Mouse (Mus musculus): ENCODE data around the gene Vmn1r1.
"Not testable (repeated sequence)": the region's sequence is repeated elsewhere in the genome, so short reads cannot be mapped to it uniquely, and the experiment has no call there.

Vmn1r1 gene

DNA sequence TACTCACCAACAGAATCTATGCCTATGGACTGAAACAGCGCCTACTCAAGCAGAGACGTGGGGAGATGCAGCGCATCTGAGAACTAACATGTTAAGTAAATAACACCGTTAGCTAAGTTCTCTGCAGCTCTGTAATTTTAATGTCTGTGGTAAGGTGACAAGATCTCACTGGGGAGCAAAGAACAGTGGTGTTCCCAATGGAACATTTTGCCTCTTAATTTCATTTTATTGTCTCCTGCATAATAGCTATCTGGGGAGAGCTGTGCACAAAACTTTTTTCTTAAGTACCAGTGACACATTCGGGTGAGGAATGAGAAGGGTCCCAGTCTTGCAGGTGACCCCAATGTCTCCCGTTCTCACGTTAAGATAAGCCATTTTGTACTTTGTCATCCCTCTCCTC is at the start of gene Vmn1r1:
Gene Vmn1r1 (minus strand): TSS at position 101 of the 400 bp plus-strand sequence.
- no peak for DNase-seq (ENCODE audit: low spot score)

DNA sequence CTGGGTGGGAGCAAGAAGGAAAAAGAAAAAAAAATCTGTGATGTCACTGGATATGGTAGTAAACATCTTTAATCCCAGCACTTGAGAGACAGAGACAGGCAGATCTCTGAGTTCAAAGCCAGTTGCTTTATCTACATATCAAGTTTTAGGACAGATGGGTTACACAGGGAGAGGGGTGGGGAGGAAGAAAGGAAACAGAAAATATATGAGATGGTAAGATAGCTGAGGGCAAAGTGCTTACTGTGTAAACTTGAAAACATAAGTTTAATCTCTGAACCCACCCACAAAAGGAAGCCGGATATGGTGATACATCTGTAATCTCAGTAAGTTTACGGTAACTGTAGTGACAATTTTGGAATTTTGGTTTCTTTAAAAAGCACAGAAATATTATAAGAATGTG is 46.0 kb upstream of the Vmn1r1 start:
- DNase-seq (ENCODE audit: low spot score) = no peak

DNA sequence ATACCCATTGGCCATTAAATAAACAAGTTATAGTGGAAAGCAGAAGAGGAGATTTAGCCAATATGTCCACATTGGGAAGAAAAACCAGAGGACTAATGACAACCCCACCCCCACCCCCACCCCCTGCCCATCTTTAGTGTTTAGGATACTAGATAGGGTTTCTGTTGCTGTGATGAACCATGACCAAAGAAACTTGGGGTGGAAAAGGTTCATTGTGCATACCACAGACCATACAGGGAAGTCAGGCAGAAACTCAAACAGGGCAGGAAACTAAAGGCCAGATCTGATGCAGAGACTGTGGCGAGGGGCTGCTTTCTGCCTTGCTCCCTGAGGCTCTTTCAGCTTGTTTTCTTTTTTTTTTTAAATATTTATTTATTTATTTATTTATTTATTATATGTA is 28.3 kb upstream of the Vmn1r1 start:
- DNase-seq (ENCODE audit: low spot score) = no peak

DNA sequence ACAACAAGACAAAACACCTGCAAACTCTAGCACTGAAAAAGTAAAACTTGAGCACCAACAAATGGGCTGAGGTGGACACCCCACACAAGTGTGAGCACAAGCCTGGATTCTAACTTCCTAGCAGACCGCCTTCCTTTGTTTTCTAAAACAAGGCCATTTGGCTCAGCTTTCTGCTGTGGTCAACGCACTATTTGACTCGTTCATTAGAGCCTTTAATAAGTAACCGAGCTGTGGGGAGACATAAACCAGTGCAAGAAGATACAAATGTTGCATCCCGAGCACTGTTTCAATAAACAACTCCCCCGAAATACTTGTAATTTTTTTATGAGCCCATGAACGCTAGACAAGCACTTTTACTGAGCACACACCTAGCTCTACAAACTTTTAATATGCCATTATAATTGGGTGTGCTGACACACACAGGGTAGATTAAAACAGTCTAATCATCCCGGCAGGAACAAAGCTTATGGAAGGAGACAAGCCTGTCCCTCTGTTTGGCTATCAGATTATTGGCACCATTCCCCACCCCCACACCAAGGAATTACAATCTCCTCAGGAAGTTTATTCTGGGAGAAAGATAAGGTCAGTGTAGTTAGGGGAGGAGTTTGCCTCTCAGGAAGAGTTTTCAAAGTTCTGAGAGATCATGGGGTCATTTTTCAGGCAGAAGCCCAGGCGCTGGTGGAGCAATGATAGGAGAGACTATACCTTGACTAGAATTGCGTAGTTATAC is 27.7 kb upstream of the Vmn1r1 start:
- no peak for DNase-seq (ENCODE audit: low spot score)

DNA sequence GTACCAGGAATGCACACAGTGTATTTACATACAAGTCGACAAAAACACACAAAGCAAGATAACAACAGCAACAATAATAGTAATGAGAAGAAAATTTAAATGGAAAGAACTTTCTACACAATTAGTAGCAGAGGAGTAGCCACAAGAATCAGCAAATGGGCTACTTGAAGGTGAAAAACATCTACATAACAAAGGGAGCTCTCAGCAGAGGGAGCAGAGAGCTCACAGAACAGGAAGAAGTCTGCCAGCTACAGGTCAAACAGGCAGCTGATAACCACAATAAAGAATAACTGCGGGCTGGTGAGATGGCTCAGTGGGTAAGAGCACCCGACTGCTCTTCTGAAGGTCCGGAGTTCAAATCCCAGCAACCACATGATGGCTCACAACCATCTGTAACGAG is 26.9 kb upstream of the Vmn1r1 start:
- no peak for DNase-seq (ENCODE audit: low spot score)

DNA sequence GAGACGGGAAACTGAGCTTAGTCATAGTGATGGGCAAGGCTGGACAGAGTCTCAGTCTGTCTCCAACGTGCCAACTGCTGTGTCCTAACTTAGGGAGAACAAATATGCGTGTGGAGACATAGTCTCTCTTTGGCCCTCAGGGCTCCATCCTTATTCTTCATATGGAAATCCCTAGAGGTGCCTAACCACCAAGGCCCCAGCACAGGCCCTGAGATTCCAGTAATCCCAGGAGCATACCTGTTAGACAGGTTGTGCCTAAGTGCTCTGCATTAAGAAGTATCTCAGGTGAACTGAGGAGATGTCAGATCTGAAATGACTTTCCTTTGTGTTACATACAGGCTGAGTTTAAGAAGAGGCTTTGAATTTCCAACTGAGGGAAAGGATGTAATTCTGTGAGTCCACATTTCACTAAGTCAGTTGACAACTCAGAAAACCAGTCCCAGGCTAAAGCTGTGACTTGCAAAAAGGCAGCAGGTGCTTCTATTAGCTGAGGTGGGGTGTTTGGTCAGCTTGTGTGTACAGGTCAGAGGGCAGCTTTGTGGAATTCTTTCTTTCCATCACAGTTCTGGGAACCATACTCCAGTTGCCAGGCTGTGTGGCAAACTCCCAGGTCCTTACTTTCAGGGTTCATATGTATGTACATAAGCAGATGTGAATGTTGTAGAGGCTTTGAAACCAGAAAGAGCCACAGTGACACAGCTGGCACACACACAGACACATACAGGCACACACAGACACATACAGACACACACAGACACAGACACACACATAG is 25.6 kb upstream of the Vmn1r1 start:
- no peak for DNase-seq (ENCODE audit: low spot score)

DNA sequence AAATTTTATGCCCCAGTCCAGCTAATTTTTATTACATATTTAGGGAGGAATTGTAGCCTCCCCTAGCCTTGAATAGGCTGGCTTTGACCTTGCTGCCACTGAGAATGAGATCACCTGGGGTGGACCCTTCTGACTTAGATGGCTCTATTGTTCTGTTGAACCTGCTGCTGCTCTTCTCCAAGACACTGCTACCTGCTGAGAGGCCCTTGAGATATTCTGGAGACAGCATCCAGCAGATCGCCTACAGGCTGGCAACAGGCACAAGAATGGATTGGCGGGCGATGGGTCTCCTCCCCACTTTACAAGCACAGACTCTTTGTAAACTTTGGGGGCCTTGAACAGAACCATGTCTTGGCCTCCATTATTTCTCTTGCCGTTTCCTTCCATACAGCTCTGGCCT is 18.2 kb upstream of the Vmn1r1 start:
- not testable (repeated sequence) for DNase-seq (ENCODE audit: low spot score)

DNA sequence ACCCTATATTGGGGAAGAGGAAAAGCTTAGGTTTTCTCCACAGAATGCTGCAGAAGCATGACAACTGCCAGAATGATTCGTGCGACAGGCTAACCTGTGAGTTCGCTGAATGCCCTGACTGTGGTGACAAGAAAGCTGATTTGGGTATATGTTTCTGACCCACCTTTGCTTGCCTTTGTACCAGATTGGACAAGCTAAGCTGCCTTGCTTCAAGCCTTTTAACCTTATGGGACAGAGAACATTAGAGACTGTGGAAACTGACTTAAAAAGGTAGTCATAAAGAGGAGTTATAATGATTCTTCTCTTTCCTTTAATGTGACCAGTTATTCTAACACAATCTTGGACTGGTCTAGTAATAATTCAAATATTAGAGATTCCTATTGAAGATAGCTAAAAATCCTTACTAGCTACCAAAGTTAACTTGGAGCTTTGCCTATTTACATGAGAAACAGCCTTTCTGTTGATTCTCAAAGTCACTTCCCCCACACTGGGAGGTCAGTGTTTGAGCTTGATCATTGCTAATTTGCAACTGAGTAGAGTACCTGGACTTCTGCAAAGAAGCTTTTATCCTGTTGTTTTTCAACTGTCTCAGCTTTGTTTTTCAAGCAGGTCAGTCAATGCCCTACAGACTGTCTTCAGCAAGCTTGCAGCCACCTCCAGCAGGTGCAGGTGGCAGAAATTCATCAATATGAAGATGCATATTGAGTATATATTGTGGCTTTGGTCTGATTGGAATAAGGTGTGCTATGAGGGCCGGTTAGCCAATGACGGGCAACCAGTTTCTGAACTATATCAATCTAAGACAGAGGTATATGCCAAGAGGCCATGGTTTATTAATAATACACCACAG is 17.4 kb upstream of the Vmn1r1 start:
- no peak for DNase-seq (ENCODE audit: low spot score)

DNA sequence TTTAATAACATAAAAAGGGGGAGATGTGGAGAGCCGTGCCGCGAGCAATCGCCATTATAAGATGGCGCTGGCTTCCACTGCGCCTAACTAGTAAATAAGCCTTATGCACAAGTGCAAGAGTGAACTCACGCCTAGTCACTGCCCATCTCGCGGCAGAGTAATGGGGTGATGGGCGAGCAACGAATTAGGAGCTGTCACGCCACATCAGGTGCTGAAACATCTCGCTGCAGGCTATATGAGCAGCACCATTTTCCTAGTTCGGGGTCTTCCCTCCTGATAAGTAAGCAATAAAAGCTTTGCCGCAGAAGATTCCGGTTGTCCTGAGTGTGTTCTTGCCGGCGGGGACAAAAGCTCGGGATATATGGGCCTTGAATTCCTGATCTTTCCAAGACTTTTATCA is 12.7 kb upstream of the Vmn1r1 start:
- DNase-seq (ENCODE audit: low spot score) = not testable (repeated sequence)

DNA sequence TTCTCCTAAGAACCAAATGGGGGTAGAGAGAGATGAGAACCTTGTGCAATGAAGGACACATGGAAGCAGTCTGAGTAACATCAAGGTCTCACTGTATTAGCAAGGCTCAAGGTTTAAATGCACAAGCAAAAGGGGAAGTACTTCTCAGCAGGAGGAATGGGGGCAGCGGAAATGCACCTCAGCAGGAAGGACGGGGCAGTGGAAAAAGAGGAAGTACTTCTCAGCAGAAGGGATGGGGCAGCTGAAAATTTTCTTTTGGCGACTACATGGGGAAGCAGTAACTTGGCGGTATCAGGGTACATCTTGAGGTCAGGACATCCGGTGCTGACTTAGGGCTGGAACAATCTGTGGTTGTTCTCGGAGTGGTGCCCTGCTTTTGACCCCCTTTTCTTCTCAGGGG is 5.9 kb upstream of the Vmn1r1 start:
- DNase-seq (ENCODE audit: low spot score) = not testable (repeated sequence)

DNA sequence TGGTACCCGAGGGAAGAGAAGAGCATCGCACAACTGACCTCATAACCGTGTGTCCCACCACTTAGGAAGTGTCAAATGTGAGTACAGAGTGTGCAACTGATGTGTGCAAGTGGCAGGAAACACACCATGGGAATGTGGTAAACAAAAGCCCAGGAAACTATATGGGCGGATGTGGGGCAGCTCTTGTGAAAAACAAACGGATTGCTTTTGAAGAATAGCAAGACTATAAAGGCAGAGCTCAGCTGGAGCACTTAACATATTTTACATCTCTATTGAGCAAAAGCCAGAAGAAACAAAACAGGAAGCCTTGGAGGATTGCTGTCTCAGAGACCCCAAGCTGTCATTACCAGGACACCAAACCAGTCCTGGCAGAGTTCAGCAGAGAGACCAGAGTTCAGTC is 1.3 kb downstream of the Vmn1r1 start:
- no peak for DNase-seq (ENCODE audit: low spot score)

DNA sequence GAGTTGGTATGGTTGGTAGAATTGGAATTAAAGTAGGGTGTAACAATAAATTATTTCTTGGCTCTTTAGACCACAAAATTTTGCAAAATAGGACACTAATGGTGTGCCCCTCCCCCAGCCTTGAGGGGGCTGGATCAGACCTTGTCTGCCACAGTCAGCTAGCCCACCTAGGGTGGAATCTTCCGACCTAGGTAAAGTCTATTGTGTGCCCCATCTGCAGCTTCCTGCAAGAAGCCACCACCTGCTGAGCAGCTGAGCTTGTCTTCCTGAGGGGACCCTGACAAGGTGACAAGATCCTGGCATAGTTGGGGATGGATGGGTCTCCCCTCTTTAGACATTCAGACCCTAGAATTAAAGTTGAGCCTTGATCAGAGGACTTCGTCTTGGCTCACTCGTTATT is 4.7 kb downstream of the Vmn1r1 start:
- no peak for DNase-seq (ENCODE audit: low spot score)

DNA sequence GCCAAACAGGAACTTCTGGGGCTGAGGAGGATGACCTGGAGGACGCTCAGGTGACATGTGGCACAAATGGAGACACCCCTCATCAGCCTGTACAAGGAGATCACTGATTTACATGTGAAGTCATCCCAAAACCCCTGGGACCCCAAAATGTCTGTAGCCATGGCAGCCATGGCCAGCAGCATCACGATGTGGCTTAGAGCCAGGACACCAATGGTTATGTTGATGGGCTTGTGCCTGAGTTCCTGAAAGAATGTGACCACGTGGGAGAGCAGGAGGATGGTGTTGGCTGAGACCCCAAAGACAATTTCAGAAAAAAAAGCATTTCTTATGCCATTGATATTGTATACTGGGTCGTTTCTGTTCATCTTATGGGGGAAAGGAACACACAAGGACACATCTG is 6.6 kb downstream of the Vmn1r1 start:
- DNase-seq (ENCODE audit: low spot score) = no peak

DNA sequence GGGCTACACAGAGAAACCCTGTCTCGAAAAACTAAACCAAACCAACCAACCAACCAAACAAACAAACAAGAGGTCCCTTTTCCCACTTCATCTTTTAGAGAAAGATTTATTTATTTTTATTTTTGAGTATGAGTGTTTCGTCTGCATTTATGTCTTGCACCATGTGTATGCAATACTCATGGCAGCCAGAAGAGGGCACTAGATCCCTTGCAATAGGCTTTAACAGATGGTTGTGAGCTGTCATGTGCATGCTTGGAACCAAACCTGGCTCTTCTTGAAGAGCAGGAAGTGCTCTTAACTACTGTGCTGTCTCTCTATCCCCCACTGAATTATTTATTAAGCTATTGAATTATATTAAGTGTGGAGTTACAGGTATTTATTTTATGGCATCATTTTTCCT is 14.3 kb downstream of the Vmn1r1 start:
- DNase-seq (ENCODE audit: low spot score) = no peak

DNA sequence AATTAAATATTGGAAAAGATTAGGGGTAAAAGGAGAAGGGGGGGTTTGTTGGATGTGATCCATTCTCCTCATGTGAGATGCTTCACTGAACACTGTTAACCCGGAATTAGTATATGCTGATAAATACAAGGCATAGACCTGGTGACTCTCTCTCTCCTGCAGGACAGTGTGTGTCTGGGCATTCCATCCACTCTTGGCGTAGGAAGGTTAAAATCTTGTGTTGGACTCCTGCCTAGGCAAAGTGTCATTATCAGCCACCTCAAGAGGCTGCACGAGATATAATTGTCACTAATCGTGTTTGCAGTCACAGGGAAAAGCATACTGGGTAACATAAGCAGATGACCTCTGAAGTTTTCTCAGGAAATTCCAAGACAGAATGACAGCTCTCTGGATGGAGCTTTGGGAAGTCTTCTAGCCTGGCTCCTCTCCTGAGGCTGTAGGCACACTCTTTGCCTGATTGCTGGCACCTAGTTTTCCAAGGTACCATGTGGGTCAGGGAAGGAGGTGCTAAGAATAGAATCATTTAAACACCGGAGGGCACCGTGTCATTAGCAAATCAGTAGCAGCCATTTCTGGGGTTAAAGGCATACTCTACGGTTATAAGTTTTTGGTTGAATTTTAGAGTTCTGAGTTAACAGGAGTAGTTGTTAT is 15.3 kb downstream of the Vmn1r1 start:
- DNase-seq (ENCODE audit: low spot score) = no peak

DNA sequence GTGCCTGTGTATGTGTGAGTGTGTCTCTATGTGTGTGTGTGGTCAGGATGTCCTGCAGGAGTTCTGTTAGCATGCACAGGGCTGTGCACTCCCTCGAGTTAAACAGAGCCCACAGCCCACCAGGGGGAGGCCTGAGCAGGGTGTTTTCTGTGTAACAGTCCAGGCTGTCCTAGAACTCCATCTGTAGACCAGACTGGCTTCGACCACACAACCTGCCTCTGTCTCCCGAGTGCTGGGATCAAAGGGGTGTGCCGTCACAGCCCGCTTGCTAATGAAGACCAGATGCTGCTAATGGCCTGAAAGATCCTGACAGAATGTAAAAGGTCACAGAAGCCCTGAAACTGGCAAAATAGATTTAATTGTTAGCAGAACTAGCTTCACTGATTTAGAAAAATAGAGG is 18.7 kb downstream of the Vmn1r1 start:
- no peak for DNase-seq (ENCODE audit: low spot score)

DNA sequence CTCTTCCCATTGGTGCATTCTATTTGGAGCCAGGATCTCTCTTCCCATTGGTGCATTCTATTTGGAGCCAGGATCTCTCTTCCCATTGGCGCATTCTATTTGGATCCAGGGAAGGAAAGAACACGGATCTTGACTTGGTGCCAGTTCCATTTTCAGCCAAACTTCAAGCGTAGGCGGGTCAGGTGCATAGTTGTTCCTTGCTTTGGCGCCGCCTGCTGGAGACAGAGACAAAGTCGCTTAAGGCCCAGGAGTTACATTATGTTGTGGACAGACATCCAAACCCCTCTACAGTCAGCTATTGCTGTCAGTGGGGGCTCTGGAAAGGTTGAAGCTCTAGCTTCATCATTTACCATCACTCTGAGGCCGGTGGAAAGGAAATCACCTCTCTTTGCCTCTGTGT is 21.0 kb downstream of the Vmn1r1 start:
- no peak for DNase-seq (ENCODE audit: low spot score)

DNA sequence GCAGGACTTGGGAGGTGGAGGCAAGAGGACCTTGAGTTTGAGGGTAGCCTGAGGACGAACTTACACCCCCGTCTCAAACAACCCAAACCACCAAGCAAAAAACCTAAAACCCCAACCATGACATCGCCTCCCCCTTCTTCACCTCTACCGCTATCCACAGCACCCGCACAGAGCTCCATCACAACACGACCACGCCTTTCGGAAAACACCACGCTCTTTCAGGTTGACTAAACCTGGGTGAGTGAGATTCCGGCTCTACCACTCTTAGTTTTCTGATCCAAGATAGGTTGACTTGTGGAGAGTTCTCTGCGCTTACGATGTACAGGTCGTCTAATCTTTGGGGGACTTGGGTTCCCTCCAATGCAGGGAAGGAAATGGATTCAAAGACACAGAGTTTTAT is 21.6 kb downstream of the Vmn1r1 start:
- no peak for DNase-seq (ENCODE audit: low spot score)

DNA sequence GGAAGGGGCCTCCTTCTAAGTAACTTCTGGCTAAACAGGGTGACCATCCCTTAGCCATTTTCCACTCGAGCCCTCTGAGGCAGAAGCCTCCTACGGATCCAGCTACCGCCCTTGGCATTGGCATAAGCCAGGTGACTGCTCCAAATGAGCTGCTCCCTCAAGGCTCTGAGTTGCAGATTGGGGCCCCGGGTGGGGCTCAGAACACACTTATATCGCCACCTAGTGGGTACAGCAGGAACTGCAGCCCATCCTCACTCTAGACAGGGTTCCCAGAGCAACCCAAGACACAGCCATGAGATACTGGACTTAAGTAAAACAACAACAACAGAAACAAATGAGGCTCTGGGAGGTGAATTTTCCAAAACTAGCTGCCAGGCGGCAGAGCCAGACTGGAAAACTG is 23.9 kb downstream of the Vmn1r1 start:
- no peak for DNase-seq (ENCODE audit: low spot score)

DNA sequence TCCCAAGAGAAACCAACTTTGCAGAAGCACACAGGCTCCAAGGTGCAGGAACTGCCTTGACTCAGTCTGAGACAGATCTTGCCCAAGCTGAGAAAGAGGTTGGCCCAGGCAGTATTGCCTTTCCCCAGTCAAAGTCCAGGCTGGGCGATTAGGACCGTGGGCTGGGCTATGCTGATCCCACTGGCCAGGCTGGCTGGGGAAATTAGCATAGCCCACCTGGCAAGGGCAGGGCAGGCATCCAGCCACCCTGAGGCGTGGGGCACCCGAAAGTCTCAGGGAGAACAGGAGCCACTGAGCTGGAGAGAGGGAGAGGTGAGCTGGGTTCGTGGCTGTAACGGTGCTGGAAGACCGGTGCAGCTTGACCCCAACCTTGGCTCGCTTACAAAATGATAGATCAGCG is 24.3 kb downstream of the Vmn1r1 start:
- no peak for DNase-seq (ENCODE audit: low spot score)

DNA sequence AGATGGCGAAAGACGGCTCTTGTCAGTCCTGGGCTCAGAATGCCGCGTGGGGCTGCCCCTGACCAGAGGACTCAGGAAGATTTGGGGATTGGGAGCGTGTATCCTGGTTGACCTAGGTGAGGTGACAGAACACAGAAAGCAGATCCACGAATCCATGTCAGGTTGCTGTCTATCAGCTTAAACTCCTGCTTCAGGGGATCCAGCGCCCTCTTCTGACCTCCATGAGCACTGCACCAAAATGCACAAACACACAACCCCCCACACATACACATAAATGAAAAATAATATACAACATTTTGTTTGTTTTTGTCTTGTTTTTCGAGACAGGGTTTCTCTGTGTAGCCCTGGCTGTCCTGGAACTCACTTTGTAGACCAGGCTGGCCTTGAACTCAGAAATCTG is 26.1 kb downstream of the Vmn1r1 start:
- no peak for DNase-seq (ENCODE audit: low spot score)
